Mouse (Mus musculus) lung, adult 2 months (tissue): ENCODE measurements around the gene Ndst2.

Experiments used
- CTCF ChIP-seq: fragments of 200-500 bp; IDR thresholded peaks from 2 replicates; pipeline ENCODE4 v1.5.1; 2011; ENCODE audit warnings: mild to moderate bottlenecking, low read length, control low read depth; ENCODE audit not compliant: insufficient read depth
- POLR2A ChIP-seq: fragments of 200-500 bp; IDR thresholded peaks from 2 replicates; pipeline ENCODE4 v1.6.1; 2011; ENCODE audit warnings: low read depth, mild to moderate bottlenecking, control low read depth, low read length, borderline replicate concordance; ENCODE audit errors: extremely low read depth

DNA sequence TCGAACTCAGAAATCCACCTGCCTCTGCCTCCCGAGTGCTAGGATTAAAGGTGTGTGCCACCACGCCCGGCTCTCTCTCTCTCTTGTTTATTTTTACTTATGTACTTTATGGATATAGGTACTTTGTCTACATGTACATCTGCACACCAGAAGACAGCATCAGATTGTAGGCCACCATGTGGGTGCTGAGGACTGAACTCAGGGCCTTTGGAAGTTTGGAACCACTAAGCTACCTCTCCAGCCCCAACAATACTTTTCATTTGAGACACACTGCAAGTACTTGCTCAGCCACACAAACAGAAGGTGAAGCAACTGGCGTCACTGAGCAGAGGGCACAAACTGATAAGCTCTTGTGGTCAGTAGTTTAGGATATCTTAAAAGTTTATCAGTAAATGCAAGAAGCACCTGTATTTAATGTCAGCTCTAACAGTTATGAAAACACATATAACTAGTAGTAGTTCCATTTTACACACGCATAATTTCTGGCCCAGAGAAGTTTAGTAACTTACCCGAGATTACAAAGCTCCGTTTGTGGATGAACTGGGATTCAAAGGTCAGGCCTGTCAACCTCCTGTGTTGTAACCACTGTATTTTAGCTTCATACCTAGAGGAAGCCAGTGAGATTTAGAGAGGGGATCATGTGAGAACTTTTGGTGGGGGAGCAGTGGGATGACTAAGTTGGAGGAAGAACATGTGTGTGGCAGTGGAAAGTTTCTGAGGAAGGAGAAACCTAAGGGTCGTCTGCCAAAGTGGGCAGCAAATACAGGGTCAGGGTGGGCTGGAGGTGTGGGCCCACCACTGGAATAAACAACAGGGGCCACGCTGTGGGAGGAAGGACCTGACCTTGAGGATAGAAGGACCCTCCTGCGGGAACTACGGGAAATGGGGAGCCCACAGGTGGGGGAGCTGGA is 1.1 kb downstream of the Ndst2 start:
- TF ChIP-seq CTCF (no peak), POLR2A (no peak)
